Mouse (Mus musculus) small intestine, adult 2 months (tissue): ENCODE data around the gene Gpr87.

Experiments used
- CTCF ChIP-seq: fragments of 200-500 bp; IDR thresholded peaks from 2 replicates; pipeline ENCODE4 v1.5.1; 2012; ENCODE audit warnings: low read depth, mild to moderate bottlenecking, control low read depth, inconsistent platforms, low read length, moderate library complexity, mixed read lengths; ENCODE audit not compliant: insufficient replicate concordance, insufficient read length; ENCODE audit errors: extremely low read depth
- POLR2A ChIP-seq: fragments of 200-500 bp; IDR thresholded peaks from 2 replicates; pipeline ENCODE4 v1.6.1; 2012; ENCODE audit warnings: low read depth, mild to moderate bottlenecking, control low read depth, inconsistent platforms, low read length, moderate library complexity

DNA sequence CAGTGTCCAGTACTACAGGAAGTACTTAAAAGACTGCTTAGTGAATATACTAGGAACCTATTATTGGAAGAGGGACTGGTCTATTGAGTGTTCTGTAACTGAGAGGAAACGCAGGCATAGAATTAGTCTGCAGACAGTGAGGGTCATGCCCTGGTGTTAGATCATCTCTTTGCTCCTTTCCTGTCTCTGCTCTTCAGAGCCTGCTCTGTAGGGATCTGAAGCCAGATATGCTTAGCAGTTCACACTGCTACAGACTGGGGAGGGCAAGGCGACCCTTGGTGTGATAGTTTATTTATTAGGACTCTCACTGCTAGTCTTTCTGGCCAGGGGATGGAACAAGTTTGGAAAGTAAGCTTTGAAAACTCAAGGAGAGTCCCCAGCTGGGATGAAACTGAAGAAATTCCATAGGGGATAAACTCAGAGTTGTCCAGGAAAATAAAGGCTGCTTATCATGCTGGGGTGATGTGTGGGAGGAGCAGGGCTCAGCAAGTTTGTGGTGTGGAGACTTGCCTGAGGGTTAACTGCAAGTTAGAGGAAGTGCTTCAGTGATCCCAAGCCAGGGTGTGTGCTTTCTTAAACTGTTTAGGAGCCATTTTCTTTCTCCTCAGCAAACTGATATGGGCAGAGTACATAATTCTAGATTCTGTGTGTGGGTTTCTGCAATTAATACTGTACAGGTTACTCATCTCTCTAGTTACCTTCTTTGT is 24.8 kb downstream of the Gpr87 start:
- TF ChIP-seq POLR2A (no peak), CTCF (no peak)
